Mouse (Mus musculus) E14TG2a.4 (cell line): ENCODE results near the gene 4931406P16Rik.

Source experiments
- CTCF ChIP-seq: conservative IDR thresholded peaks from 2 replicates; pipeline ENCODE4 v1.5.1; 2014; ENCODE audit warnings: low read length
- NANOG ChIP-seq: IDR thresholded peaks from 2 replicates; pipeline ENCODE4 v1.6.1; 2014; ENCODE audit warnings: borderline replicate concordance, low read length, mixed read lengths
- POU5F1 ChIP-seq: IDR thresholded peaks from 2 replicates; pipeline ENCODE4 v1.6.1; 2014; ENCODE audit warnings: low read length, borderline replicate concordance

DNA sequence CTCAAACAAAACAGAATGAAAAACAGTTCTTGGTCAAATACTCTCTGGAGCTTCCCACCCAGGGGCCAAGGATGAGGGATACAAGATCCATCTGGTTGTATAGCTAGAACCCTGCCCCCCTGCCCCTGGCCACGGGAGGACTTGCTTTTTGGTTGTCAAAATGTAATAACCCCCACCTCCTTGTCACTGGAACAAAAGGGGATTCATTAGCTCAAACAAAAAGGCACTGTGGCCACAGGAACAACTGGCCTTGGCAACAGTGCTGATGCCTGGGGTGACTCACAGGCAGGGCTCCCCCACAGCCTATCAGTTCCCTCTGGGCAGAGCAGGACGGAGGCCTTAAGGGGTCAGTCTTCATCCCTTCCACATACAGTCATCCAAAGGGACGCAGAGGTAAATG is 6.6 kb upstream of the 4931406P16Rik start:
- TF ChIP-seq CTCF, result no peak
- TF ChIP-seq NANOG, result no peak
- no peak for TF ChIP-seq POU5F1
